Mouse (Mus musculus): ENCODE results near the gene Olfr575.

The Olfr575 gene
- long read RNA-seq, experiment 1, result 0 reads
- long read RNA-seq, experiment 2, result 0 reads

DNA sequence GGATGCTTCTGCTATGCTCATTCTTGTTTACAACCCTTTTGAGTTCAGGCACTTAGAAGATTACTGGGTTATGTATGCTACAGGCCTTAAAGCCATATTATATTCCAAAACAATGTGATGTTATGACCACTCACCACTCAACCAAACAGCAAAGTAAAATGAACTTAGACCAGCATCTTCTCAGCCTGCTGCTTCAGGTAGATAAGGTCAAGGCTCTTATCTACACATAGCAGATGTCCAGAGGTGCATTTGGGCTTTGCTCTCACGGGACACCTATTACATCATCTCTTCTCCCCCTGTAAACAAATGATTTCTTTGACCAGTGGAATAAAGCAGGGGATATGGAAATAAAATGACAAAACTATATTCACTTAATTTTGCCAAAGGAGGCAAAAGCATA is at the start of gene Olfr575:
Gene Olfr575, minus strand, starts transcription at position 183 of the 400 bp plus-strand sequence.
- intact Hi-C loops (cut with DNase I), result no loop called here

DNA sequence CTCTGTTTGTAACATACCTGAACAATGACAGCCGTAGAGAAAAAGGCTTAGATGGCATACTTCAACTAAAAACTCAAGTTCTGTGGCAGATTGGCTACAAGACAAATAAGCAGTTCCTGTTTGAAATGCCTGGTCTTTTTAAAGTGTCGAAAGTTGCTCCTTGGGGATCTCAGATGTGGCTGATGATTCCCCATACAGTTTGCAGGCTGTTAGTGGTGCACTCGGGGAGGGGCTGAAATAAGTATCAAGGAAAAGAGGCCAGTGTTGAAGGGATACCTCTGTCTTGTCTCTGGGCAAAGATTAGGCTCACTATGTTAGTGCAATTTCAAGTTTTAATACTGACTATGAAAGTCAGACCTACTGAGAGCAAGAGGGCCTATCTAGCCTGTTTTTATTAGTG is 30.6 kb upstream of the Olfr575 start, which contains the start of gene Olfr578:
Gene Olfr578, minus strand, starts transcription at position 101 of the 400 bp plus-strand sequence.
- intact Hi-C loops (cut with DNase I), result no loop called here

DNA sequence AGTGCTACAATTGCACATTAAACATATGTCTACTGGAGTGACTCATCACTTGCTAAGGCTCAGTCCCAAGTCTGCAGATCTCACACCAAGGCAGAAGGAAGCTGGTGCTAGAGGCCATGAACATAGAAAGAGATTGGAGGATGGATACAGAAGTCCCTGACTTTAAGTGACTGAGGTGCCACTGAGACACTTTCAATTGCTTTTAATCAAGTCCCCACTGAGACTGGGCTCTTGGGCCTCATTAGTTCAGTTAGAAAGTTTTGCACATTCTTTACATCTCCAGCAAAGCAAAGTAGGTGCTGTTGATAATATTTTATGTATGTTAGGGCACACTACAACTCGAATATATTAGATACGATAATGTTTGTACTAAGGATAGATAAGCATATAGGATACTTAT is 17.3 kb upstream of the Olfr575 start, which contains the start of gene Olfr577:
Gene Olfr577, minus strand, starts transcription at position 101 of the 400 bp plus-strand sequence.
- intact Hi-C loops (cut with DNase I), result no loop called here

DNA sequence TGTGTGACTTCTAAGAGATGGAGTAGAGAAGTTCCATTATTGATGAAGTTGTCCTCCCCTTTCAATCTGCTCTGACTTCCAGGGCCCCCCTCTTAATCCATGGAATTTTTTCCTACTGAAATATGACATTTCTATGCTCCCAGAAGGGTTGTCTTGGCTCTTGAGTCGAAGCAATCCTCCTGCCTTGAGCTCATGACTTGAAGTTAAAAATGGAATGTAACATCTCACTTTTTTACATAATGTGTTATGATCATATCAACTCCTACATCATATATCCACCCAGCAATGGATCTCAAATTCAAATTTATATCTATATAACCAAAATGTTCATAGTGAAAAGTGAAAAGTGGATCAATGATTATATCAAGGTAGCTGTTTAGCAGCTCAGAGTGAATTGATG is 15.8 kb upstream of the Olfr575 start:
- intact Hi-C loops (cut with DNase I), result no loop called here

DNA sequence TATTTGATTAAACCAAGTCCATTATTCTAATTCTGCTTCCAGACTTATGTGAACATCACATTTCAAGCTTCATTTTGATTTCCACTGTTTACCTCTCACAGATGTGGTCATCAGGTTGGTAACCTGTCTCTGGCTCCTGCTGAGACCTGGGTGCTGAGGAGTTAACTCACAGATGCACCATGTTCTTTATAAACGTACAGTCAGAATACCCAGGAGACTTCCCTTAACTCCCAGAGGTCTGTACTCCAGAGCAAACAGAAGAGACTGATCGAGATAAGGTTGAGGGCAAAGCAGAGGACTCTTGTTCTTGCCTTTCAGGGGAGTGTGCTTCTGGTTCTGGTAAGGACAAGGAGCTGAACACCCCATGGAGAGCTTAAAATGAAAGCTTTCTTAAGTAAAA is 3.8 kb upstream of the Olfr575 start, which contains the start of gene Olfr576:
Gene Olfr576, plus strand, starts transcription at position 301 of the 400 bp plus-strand sequence.
- intact Hi-C loops (cut with DNase I), result no loop called here

DNA sequence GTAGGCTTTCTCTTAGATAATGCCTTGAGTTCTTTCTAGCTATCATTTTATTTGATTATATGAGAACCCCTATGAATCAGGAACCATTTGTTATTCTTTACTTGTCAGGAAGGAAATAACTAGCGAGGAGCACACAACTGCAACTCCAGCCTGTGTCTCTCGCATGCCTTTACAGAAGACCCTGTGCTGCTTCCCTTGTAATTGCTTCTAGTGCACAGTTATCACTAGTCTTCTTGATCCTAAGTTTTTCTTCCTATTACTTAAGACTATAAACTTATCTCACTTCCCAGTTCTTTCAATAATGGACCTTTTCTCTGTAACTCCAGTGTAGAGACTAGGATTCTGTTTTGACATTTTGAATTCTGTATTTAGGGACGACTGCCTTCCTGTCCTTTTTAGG is 438 bp downstream of the Olfr575 start:
- intact Hi-C loops (cut with DNase I), result no loop called here

DNA sequence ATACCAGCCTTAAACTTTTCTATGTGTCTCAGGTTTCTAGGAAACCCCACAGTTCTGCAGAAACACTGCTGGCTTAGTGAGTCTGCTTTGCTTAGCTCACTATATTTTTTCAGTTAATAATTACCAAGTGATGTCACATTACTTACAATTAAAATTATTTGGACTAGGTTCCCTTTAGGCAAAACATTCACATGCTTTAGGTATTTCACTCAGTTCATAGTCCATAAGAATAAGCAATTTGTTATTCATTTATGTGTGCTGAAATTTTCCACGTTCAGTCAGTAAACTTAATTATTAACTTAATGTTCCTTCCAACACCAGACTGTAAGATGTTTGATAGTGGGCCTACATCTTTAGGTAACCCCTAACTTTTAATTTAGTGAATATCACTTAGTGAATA is 7.8 kb downstream of the Olfr575 start:
- intact Hi-C loops (cut with DNase I), result no loop called here

DNA sequence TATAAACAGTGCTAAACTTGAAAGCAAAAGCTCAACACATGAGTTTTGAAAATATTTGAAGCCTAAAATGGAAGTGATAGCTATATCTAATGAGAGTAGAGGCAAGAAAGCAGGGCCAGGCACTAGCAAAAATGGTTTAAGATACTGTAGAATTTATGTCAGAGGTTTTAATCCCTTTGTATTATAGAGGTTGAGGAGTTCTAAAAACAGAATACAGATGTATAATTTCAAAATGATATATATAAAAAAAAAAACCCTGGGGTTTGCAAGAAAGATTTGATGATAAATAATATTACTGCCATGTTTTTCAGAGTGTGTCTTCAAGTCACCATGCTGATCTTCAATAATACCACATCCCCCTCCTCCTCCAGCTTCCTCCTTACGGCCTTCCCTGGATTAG is 10.4 kb downstream of the Olfr575 start, which contains the start of gene Olfr574:
Gene Olfr574, plus strand, starts transcription at position 301 of the 400 bp plus-strand sequence.
- intact Hi-C loops (cut with DNase I), result no loop called here

DNA sequence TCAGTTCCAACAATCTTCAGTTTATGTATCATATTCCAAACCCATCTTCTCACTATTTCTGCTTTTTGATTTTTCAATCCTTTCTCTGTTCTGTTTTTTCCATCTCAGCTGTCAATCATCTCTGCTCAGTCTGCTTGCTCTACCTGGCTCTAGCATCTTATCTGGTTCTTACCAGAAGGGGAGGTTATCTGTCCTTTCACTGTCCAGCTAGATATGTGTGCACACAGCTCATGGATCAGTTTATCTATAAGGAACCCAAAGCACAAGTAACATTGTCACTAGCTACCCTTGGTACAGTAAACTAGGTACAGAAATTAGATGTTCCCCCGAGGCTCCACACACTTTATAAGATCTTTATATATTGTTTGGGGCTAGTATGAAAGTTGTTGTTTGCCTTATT is 15.2 kb downstream of the Olfr575 start:
- intact Hi-C loops (cut with DNase I), result no loop called here

DNA sequence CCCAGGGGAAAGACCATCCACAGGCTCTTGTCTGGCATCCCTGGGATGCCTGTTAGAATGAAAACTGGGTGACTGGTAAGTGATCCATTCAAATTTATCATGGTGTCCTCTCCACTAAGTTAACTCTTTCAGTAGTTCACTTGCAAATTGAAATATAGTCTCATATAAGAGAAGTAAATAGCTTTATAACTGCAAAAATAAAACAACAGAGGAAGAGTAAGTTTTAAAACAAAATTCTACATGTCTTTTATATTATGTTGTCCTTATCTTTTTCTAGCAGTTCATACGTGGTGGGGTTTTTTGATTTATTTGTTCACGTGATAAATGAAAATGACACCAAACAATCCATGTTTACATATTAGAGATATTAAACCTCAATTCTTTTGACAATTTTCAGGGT is 16.1 kb downstream of the Olfr575 start, which contains the start of gene Olfr573-ps1:
Gene Olfr573-ps1, minus strand, starts transcription at position 101 of the 400 bp plus-strand sequence.
- intact Hi-C loops (cut with DNase I), result no loop called here

DNA sequence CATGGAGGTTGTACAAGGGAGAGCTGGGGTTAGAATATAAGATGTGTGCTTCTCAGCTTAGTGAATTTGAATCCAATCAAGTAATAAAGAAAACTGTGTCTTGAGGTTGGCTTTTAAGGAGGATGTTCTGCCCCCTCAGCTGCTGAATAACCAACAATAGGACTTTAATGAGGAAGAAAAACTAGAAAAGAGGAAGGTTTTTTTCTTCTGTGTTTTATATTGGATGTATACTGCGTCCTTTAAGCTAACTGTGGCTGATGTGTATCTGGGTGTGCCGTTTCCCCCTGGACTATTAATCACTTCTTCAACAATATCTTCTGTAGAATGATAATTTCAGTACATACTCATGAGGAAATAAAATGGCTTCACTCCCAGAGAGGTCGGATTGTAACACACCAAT is 31.5 kb downstream of the Olfr575 start:
- intact Hi-C loops (cut with DNase I), result no loop called here

DNA sequence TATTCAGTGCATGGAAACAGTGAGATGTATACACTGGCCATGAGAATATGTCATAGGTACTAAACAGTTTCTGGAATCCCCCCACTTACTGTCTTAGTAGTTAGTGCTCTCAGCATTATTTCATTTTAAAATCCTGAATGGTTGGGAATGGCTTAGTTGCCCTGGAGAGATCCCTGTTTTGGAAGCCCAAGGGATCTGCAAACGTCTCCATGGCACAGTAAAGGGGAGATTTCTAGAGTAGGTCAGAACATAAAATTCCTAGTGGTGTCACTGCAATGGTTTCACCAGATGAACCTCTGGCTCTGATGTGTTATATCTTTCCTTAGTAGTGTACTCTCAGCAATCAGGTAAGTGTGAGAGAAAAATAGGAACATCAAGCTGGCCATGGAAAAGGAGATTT is 34.5 kb downstream of the Olfr575 start, which contains the start of gene Olfr572:
Gene Olfr572, plus strand, starts transcription at position 301 of the 400 bp plus-strand sequence.
- intact Hi-C loops (cut with DNase I), result no loop called here

DNA sequence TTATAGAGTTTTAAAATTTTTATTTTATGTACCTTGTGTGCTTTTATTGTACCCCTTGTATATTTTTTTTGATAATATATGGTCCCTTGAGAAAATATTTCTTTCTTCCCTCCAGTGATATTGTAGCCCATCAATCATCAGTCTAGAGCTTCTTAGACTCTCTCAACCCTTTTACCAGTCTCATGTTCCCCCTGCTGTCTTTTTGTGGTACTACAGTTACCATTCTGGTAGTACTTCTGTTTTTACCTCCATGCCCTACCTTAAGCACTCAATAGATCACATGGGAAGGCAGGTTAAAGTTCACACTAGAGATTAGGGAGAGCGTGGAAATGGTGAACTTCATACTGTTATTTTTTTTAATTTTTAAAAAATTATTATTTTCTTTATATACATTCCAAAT is 38.9 kb downstream of the Olfr575 start:
- intact Hi-C loops (cut with DNase I), result loop anchor here (5.0 kb wide), 3 partner anchors 222 to 407 kb away; partner anchors contain the start of gene Olfr557

DNA sequence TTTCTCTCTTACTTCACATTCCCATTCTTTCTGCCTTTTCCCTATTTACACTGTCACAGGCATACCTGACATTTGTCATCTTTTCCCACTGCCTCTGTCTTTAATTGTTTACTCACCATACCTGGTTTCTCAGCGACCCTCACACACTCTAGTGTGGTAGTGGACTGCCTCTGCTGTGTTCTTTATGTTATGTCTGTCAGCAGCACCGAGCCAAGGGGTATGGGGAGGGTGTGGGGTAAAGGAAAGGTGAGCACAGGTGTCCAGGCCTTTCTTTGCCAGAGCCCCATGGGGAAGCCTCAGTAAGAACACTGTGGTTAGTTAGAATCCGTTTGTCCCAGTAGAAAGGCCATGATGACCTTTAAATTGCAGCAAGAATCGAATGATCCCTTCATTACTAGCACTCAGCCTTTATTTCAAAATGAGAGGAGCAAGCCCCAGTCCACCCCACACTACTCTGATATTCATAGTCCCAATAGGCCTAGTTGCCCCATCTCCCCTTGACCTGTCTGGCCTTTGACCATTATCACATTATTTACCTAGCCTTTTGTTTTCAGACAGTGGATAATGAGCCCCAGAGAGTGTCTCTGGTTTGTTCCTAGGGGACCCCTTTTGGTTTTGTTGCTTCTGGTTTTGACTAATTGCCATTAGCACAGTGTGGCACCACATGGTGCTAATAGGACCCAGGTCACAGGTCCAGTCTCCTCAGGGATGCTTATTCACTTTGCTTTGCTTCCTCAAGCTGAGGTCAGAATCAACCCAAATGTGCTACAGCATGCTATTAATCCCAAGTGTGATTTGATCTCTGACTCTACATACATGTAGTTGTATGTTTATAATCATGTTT is 41.3 kb downstream of the Olfr575 start, which contains the start of gene Olfr571:
Gene Olfr571, minus strand, starts transcription at position 505 of the 844 bp plus-strand sequence.
- intact Hi-C loops (cut with DNase I), result loop anchor here (5.0 kb wide), 3 partner anchors 220 to 405 kb away; partner anchors contain the start of gene Olfr557

DNA sequence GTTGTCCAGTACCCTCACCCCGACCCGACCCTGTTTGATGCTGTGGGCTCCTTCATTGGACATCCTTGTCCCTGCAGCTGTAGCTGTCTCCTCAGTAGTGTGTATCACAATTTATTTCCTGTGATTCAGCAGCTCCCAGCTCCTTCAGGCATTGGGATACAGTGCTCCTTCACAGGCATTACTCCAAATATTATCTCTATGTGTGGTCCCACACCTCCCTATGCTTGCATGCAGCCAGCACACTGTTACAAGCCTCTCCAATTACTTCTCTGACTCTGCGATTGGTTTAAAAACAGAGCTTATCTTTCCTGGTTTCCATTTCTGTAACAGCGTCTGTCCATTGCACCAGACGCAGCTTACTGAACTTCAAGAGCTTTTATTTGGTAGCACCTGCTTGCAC is 42.2 kb downstream of the Olfr575 start:
- intact Hi-C loops (cut with DNase I), result loop anchor here (5.0 kb wide), 3 partner anchors 219 to 404 kb away; partner anchors contain the start of gene Olfr557

DNA sequence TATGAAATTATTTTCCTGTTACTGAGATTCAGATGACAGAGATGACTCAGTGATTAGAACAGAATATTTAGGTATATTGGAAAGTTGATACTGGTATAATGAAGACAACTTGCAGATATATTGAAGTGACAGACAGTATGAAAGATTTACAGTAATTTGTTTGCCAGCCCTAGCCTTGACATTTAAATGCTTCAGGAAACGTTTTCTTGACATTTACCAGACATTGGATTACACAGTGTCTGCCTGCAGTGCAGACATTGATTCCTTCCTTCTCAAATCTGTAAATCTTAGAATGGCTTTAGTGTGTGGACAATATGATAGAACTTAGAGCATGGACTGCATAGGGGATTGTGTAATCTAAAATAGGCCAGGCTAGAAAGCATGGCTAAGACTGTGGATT is 43.3 kb downstream of the Olfr575 start:
- intact Hi-C loops (cut with DNase I), result loop anchor here (5.0 kb wide), 3 partner anchors 218 to 403 kb away; partner anchors contain the start of gene Olfr557
